Mouse (Mus musculus) E14TG2a.4 (cell line): Measurements from ENCODE around the gene Taar8a.

Experiments used
- CTCF ChIP-seq: conservative IDR thresholded peaks from 2 replicates; pipeline ENCODE4 v1.5.1; 2014; ENCODE audit warnings: low read length
- POU5F1 ChIP-seq: IDR thresholded peaks from 2 replicates; pipeline ENCODE4 v1.6.1; 2014; ENCODE audit warnings: low read length, borderline replicate concordance

DNA sequence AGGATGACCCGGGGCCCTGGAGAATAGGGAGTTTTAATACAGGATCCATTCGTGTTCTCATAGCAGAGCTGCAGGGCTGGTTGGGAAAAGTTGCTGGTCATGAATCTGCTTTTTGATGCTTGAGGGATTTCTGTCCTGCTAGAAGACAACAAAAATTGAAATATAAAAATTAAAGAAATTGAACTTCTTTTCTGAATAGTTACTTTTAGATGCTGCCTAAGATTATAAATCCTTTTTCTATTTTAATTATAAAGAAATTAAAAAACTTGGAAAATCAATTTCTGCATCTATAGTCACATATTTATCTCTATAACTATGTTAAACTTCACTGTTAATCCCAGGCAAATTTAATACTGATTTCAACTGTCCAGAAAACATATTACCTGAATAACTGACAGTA, 15.9 kb downstream of the Taar8a start, which contains the start of gene Taar8b:
- TF ChIP-seq CTCF (no peak), POU5F1 (no peak)
